Mouse (Mus musculus) forebrain, embryonic 11.5 days (tissue): ENCODE measurements around the gene AI854703. TPM values are rescaled to one million over a fixed set of nuclear protein-coding genes. Genes with fewer than 3 reads are reported as not detected.

ENCODE experiments used
- ATAC-seq: fragments of 200-750 bp; cut with Nextera tagmentation; replicated peaks from 2 replicates; pipeline ENCODE4 v1.8.0; 2017; ENCODE audit warnings: moderate TSS enrichment; ENCODE audit not compliant: low FRiP score
- DNase-seq: peaks from one replicate; pipeline ENCODE4 v3.0.0-alpha.2; 2017; ENCODE audit warnings: low spot score
- H3K27ac ChIP-seq: fragments of 300-500 bp; sonication (generic); 2 replicates; pipeline ENCODE4 v1.5.1; 2014; ENCODE audit warnings: low read depth, low read length
- H3K27me3 ChIP-seq: fragments of 300-500 bp; sonication (generic); 2 replicates; pipeline ENCODE4 v1.6.1; 2014; ENCODE audit warnings: mild to moderate bottlenecking, low read length, mixed read lengths; ENCODE audit not compliant: control insufficient read depth, insufficient read depth
- H3K36me3 ChIP-seq: fragments of 300-500 bp; sonication (generic); 2 replicates; pipeline ENCODE4 v1.6.1; 2014; ENCODE audit warnings: mild to moderate bottlenecking, low read length, moderate library complexity, mixed read lengths; ENCODE audit not compliant: control insufficient read depth, insufficient read depth
- H3K4me1 ChIP-seq: fragments of 300-500 bp; sonication (generic); replicated peaks from 2 replicates; pipeline ENCODE4 v1.6.1; 2014; ENCODE audit warnings: low read length, mixed read lengths; ENCODE audit not compliant: control insufficient read depth, insufficient read depth
- H3K4me2 ChIP-seq: fragments of 300-500 bp; sonication (generic); 2 replicates; pipeline ENCODE4 v1.6.1; 2014; ENCODE audit warnings: low read depth, mild to moderate bottlenecking, low read length, moderate library complexity, mixed read lengths; ENCODE audit not compliant: severe bottlenecking
- H3K4me3 ChIP-seq: fragments of 300-500 bp; sonication (generic); 2 replicates; pipeline ENCODE4 v1.5.1; 2014; ENCODE audit warnings: low read depth, low read length
- H3K9ac ChIP-seq: fragments of 300-500 bp; sonication (generic); 2 replicates; pipeline ENCODE4 v1.6.1; 2014; ENCODE audit warnings: low read length
- H3K9me3 ChIP-seq: fragments of 300-500 bp; sonication (generic); 2 replicates; pipeline ENCODE4 v1.6.1; 2016; ENCODE audit warnings: low read length, mixed read lengths; ENCODE audit not compliant: control insufficient read depth
- WGBS: fragments of 180-500 bp; shearing (Covaris S2); extraction: QIAGEN DNeasy Blood & Tissue Kit; methylation state at CpG from one replicate; pipeline ENCODE4 v1.1.7; 2014; 5-methylcytosine and 5-hydroxymethylcytosine counted together
- polyA plus RNA-seq: library from polyadenylated mRNA; unstranded; fragments of >200 nt; fragmentation: Nextera tagmentation; extraction: Ambion mirVana; gene quantifications from 2 replicates; pipeline ENCODE4 v1.2.1, GENCODE M21; 2014

Gene AI854703
- polyA plus RNA-seq, 1 experiment from 2014 or later: 0.48 TPM

DNA sequence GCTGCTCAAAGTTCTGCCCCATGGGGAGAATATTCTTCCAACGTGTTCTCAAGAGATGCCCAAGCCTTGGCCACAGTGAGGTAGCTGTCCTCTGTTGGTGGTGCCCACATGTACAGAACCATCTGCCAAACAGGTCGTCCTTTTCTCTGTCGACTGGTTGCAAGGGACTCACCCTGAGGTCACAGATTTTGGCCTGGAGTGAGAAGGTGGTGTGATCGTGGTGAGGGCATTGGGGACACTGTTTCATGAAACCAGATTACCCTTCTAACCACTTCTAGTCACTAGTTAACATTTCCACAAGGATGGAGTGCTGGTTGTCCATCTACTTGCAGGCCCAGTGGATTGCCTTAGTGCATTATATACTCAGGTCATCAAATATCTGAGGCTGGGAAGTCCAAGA, 22.2 kb downstream of the AI854703 start:
- no peak overlapping the region for H3K9ac ChIP-seq
- no peaks in the 10 kb centered on the region for H3K36me3 ChIP-seq
- no peaks in the 10 kb centered on the region for H3K4me1 ChIP-seq
- no peak overlapping the region for H3K27ac ChIP-seq
- no peak for ATAC-seq
- no peak overlapping the region for H3K4me3 ChIP-seq
- H3K27me3 ChIP-seq: no peaks in the 10 kb centered on the region
- no peak overlapping the region for H3K4me2 ChIP-seq
- WGBS: 84% methylated on average over 4 of the region's 4 CpGs
- DNase-seq: no peak
- no peaks in the 10 kb centered on the region for H3K9me3 ChIP-seq

- WGBS: 92% methylated on average over 9 of the region's 9 CpGs
- DNase-seq (no peak), ATAC-seq (no peak)
- H3K27ac ChIP-seq: no peak overlapping the region
- no peak overlapping the region for H3K9ac ChIP-seq
- no peaks in the 10 kb centered on the region for H3K4me1 ChIP-seq
- no peaks in the 10 kb centered on the region for H3K36me3 ChIP-seq
- H3K9me3 ChIP-seq: no peaks in the 10 kb centered on the region
- no peak overlapping the region for H3K4me3 ChIP-seq
- no peak overlapping the region for H3K4me2 ChIP-seq
- no peaks in the 10 kb centered on the region for H3K27me3 ChIP-seq
Observed at GRCm38 (mm10) chr6:48650041-48650440, 23.5 kb downstream of the AI854703 start.

DNA sequence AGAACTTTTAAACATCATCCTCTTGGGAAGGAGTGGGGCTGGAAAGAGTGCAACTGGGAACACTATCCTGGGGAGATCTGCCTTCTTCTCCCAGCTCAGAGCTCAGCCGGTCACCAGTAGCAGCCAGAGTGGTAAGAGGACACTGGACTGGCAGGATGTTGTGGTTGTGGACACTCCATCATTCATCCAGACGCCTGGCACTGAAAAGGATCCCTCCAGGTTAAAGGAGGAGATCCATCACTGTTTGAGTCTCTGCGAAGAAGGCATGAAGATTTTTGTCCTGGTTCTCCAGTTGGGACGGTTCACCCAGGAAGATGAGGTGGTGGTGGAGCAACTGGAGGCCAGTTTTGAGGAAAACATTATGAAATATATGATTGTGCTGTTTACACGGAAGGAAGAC, 32.2 kb downstream of the AI854703 start:
- no peak overlapping the region for H3K27ac ChIP-seq
- WGBS: 80% methylated on average over 5 of the region's 5 CpGs
- no peaks in the 10 kb centered on the region for H3K9me3 ChIP-seq
- ATAC-seq: no peak
- H3K4me1 ChIP-seq: no peaks in the 10 kb centered on the region
- H3K36me3 ChIP-seq: no peaks in the 10 kb centered on the region
- H3K27me3 ChIP-seq: no peaks in the 10 kb centered on the region
- H3K9ac ChIP-seq: no peak overlapping the region
- DNase-seq: no peak
- H3K4me2 ChIP-seq: no peak overlapping the region
- no peak overlapping the region for H3K4me3 ChIP-seq

DNA sequence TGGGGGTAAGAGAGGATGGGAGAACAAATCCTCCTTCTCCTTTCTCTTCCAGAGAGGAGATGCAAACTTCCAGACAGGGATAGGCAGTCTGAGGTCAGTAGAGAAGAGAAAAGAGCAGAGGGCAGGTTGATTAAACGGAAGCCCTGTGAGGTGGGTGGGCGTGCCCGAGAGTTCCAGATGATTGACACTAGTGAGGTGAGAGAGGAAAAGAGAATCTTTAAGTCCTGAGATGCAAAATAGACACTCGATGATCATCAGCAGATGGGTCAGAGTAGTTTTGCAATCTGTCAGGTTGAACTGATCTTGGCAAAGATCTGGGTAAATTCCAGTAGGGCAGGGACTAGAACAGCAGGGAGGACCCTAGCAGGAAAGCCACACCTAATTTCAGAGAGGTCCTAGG, 38.2 kb downstream of the AI854703 start:
- no peaks in the 10 kb centered on the region for H3K27me3 ChIP-seq
- no peaks in the 10 kb centered on the region for H3K4me1 ChIP-seq
- WGBS: 82% methylated on average over 4 of the region's 4 CpGs
- DNase-seq (no peak), ATAC-seq (no peak)
- H3K4me2 ChIP-seq: no peak overlapping the region
- H3K4me3 ChIP-seq: no peak overlapping the region
- H3K27ac ChIP-seq: no peak overlapping the region
- H3K36me3 ChIP-seq: no peaks in the 10 kb centered on the region
- no peaks in the 10 kb centered on the region for H3K9me3 ChIP-seq
- no peak overlapping the region for H3K9ac ChIP-seq

- H3K27me3 ChIP-seq: no peaks in the 10 kb centered on the region
- no peak overlapping the region for H3K4me2 ChIP-seq
- H3K4me1 ChIP-seq: no peaks in the 10 kb centered on the region
- H3K36me3 ChIP-seq: no peaks in the 10 kb centered on the region
- no peak overlapping the region for H3K27ac ChIP-seq
- WGBS: 87% methylated on average over 9 of the region's 9 CpGs
- no peak for ATAC-seq
- H3K9ac ChIP-seq: no peak overlapping the region
- H3K9me3 ChIP-seq: no peaks in the 10 kb centered on the region
- no peak overlapping the region for H3K4me3 ChIP-seq
- no peak for DNase-seq
Observed at GRCm38 (mm10) chr6:48665471-48665870, 38.9 kb downstream of the AI854703 start.

DNA sequence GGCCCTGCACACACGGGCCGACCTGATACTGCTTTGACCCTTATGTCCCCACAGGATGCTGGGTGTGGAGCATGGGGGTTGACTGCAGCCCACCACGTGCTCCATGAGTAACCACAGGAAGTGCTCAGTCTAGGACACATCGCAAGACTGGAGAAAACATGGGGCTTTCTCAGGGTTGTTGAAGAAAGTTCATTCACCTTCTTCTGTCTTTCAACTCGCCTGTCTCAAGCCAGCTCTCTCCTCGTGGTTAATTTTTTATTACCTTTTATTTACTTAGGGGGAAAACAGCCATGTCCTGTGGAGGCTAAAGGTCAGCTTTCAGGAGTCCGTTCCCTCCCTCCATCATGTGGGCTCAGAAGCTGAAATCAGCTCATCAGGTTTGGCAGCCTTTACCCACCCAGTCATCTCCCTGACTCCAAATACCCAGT, 39.6 kb downstream of the AI854703 start:
- H3K36me3 ChIP-seq: no peaks in the 10 kb centered on the region
- H3K9me3 ChIP-seq: no peaks in the 10 kb centered on the region
- no peak for ATAC-seq
- no peaks in the 10 kb centered on the region for H3K4me1 ChIP-seq
- no peak overlapping the region for H3K27ac ChIP-seq
- H3K27me3 ChIP-seq: no peaks in the 10 kb centered on the region
- H3K9ac ChIP-seq: no peak overlapping the region
- no peak overlapping the region for H3K4me2 ChIP-seq
- DNase-seq: no peak
- 75% methylated on average over 7 of the region's 7 CpGs for WGBS
- H3K4me3 ChIP-seq: no peak overlapping the region

DNA sequence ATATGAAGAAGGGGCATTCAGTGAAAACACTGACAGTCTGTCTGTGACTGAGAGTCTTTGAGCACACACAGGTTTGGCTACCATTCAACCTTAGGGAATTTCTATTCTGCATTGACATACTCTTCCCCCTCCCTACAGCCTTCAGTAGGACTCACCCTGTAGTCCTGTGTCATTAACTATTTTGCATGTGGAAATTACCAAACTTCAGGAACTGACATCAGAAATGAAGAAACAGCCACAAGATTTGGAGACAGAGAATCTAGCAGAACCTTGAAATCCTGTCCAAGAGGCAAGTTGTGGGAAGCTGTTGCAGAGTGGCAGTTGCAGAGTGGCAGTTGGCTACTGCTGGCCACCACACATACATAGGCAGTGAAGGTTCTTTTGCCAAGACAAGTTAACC, 41.5 kb downstream of the AI854703 start:
- Histone ChIP-seq H3K27me3 (no peaks in the 10 kb centered on the region), H3K9ac (no peak overlapping the region), H3K27ac (no peak overlapping the region), H3K36me3 (no peaks in the 10 kb centered on the region), H3K4me3 (no peak overlapping the region), H3K4me1 (no peaks in the 10 kb centered on the region), H3K9me3 (no peaks in the 10 kb centered on the region), H3K4me2 (no peak overlapping the region)
- no peak for DNase-seq
- no peak for ATAC-seq

DNA sequence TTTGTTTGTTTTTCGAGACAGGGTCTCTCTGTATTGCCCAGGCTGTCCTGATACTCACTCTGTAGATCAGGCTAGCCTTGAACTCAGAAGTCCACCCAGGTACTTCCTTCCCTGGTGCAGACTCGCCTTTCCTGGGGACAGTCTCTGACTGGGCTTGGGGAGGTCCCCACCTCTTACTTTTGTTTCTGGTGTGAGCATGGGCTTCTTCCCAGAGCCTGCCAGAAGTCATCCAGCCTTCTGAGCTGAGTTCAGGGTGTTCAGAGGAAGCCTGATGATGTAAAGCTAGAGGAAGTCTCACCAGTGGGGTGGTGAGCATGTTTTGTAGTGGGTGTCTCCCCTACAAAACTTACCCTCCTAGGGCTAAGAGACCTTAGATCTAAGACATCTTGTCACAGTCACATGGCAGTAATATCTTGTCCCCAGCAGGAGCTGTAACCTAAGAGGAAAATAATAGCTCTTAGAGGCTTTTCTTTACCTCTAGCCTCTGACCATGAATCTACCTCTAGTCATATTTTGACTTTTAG, 42.9 kb downstream of the AI854703 start:
- Histone ChIP-seq H3K9me3 (no peaks in the 10 kb centered on the region), H3K27ac (no peak overlapping the region), H3K4me1 (no peaks in the 10 kb centered on the region), H3K4me3 (no peak overlapping the region), H3K36me3 (no peaks in the 10 kb centered on the region), H3K27me3 (no peaks in the 10 kb centered on the region), H3K4me2 (no peak overlapping the region), H3K9ac (no peak overlapping the region)
- ATAC-seq (no peak), DNase-seq (no peak)
- WGBS: 75% methylated on average over 2 of the region's 2 CpGs

GRCm38 (mm10) chr6:48674291-48675058, 47.9 kb downstream of the AI854703 start:
- 95% methylated on average over 9 of the region's 9 CpGs for WGBS
- no peak overlapping the region for H3K27ac ChIP-seq
- no peak overlapping the region for H3K4me3 ChIP-seq
- no peak for ATAC-seq
- no peak overlapping the region for H3K9ac ChIP-seq
- H3K4me1 ChIP-seq: no peaks in the 10 kb centered on the region
- no peaks in the 10 kb centered on the region for H3K9me3 ChIP-seq
- DNase-seq: no peak
- H3K36me3 ChIP-seq: no peaks in the 10 kb centered on the region
- H3K27me3 ChIP-seq: no peaks in the 10 kb centered on the region
- no peak overlapping the region for H3K4me2 ChIP-seq
